Mouse (Mus musculus) lung, postnatal 4 days (tissue): ENCODE measurements at regions not wholly inside any gene's neighbourhood (a gene's known extent, or its start where the extent isn't known, plus 50 kb on each side); places are given as distances from the start of the nearest gene placed in this dataset.

Source experiments
- DNase-seq, 2 experiments: peaks; one replicate each; pipeline ENCODE4 v3.0.0; 2021

- no peak for DNase-seq
These were observed 91.2 kb downstream of the Srek1 start for GRCm38 (mm10) chr13:103683169-103683568.

- DNase-seq = no peak
These were observed 93.7 kb downstream of the Srek1 start for GRCm38 (mm10) chr13:103680740-103681139.

GRCm38 (mm10) chr13:103680052-103680451, 94.4 kb downstream of the Srek1 start:
- no peak for DNase-seq

GRCm38 (mm10) chr13:103676831-103677230, 97.6 kb downstream of the Srek1 start:
- DNase-seq = no peak

GRCm38 (mm10) chr13:103676221-103676620, 98.2 kb downstream of the Srek1 start:
- DNase-seq = no peak

- no peak for DNase-seq
These were observed 103.8 kb downstream of the Srek1 start for GRCm38 (mm10) chr13:103670611-103671010.

GRCm38 (mm10) chr13:103669856-103670255, 104.6 kb downstream of the Srek1 start:
- no peak for DNase-seq

GRCm38 (mm10) chr13:103667749-103668148, 106.7 kb downstream of the Srek1 start:
- DNase-seq = no peak

GRCm38 (mm10) chr13:103660248-103660996, 114.0 kb downstream of the Srek1 start:
- DNase-seq = no peak

GRCm38 (mm10) chr13:103655966-103656365, 118.4 kb downstream of the Srek1 start:
- DNase-seq = no peak

- DNase-seq = no peak
These were observed 121.2 kb downstream of the Srek1 start for GRCm38 (mm10) chr13:103653216-103653615.

GRCm38 (mm10) chr13:103649383-103649782, 125.0 kb downstream of the Srek1 start:
- DNase-seq = no peak

- DNase-seq = no peak
These were observed 126.4 kb downstream of the Srek1 start for GRCm38 (mm10) chr13:103648016-103648415.

- DNase-seq = peak in 1 of 2 experiments; percentile 13
These were observed 128.4 kb downstream of the Srek1 start for GRCm38 (mm10) chr13:103646035-103646434.

GRCm38 (mm10) chr13:103643993-103644722, 130.2 kb downstream of the Srek1 start:
- peak; percentile 26 to 40 for DNase-seq

- no peak for DNase-seq
These were observed 130.9 kb downstream of the Srek1 start for GRCm38 (mm10) chr13:103643486-103643885.

GRCm38 (mm10) chr13:103642542-103643375, 131.6 kb downstream of the Srek1 start:
- DNase-seq = no peak

- DNase-seq = no peak
These were observed 136.4 kb downstream of the Srek1 start for GRCm38 (mm10) chr13:103638038-103638437.

- no peak for DNase-seq
These were observed 137.0 kb downstream of the Srek1 start for GRCm38 (mm10) chr13:103637414-103637813.

GRCm38 (mm10) chr13:103636595-103636994, 137.8 kb downstream of the Srek1 start:
- DNase-seq = no peak

GRCm38 (mm10) chr13:103623810-103624209, 150.6 kb downstream of the Srek1 start:
- no peak for DNase-seq

- DNase-seq = no peak
These were observed 151.1 kb downstream of the Srek1 start for GRCm38 (mm10) chr13:103623319-103623718.

GRCm38 (mm10) chr13:103622324-103622723, 152.1 kb downstream of the Srek1 start:
- DNase-seq = no peak
